Mouse (Mus musculus): ENCODE results near the gene Acacb. TPM values are rescaled to one million over a fixed set of nuclear protein-coding genes. Genes with fewer than 3 reads are reported as not detected.

The Acacb gene
- total RNA-seq, 2 experiments from 2014 or later: 113 to 138 TPM

GRCm38 (mm10) chr5:114135516-114135915, 10.8 kb upstream of the Acacb start:
- DNase-seq: no peak

- DNase-seq: peak; percentile 43
These were observed 8.7 kb upstream of the Acacb start for GRCm38 (mm10) chr5:114137481-114138276.

GRCm38 (mm10) chr5:114138277-114139164, 7.8 kb upstream of the Acacb start:
- DNase-seq: peak; percentile 45

- peak; percentile 94 for DNase-seq
These were observed 7.2 kb upstream of the Acacb start for GRCm38 (mm10) chr5:114139175-114139574.

GRCm38 (mm10) chr5:114147043-114147972, 973 bp downstream of the Acacb start:
- DNase-seq: no peak

- DNase-seq: peak; percentile 56
These were observed 6.2 kb downstream of the Acacb start for GRCm38 (mm10) chr5:114152359-114153092.

GRCm38 (mm10) chr5:114153490-114153889, 7.2 kb downstream of the Acacb start:
- peak; percentile 52 for DNase-seq

- DNase-seq: peak; percentile 53
These were observed 8.4 kb downstream of the Acacb start for GRCm38 (mm10) chr5:114154765-114155164.

GRCm38 (mm10) chr5:114155168-114155933, 9.0 kb downstream of the Acacb start:
- DNase-seq: peak; percentile 67

- peak; percentile 71 for DNase-seq
These were observed 10.9 kb downstream of the Acacb start for GRCm38 (mm10) chr5:114157236-114157635.

GRCm38 (mm10) chr5:114161424-114161823, 15.1 kb downstream of the Acacb start:
- peak; percentile 63 for DNase-seq

- no peak for DNase-seq
These were observed 15.9 kb downstream of the Acacb start for GRCm38 (mm10) chr5:114162106-114162815.

GRCm38 (mm10) chr5:114163117-114163696, 16.9 kb downstream of the Acacb start:
- DNase-seq: no peak

GRCm38 (mm10) chr5:114170345-114170744, 24.0 kb downstream of the Acacb start:
- DNase-seq: no peak

- no peak for DNase-seq
These were observed 26.6 kb downstream of the Acacb start for GRCm38 (mm10) chr5:114172936-114173335.

- DNase-seq: no peak
These were observed 27.1 kb downstream of the Acacb start for GRCm38 (mm10) chr5:114173458-114173857.

GRCm38 (mm10) chr5:114173877-114174581, 27.7 kb downstream of the Acacb start:
- no peak for DNase-seq

- DNase-seq: peak; percentile 70
These were observed 28.3 kb downstream of the Acacb start for GRCm38 (mm10) chr5:114174639-114175038.
